Mouse (Mus musculus) lung, postnatal 0 days (tissue): ENCODE measurements at regions not wholly inside any gene's neighbourhood (a gene's known extent, or its start where the extent isn't known, plus 50 kb on each side); places are given as distances from the start of the nearest gene placed in this dataset.

Experiments
- ATAC-seq: fragments of 200-750 bp; cut with Nextera tagmentation; 2 replicates; pipeline ENCODE4 v1.8.0; 2017; ENCODE audit warnings: moderate library complexity
- DNase-seq: peaks from one replicate; pipeline ENCODE4 v3.0.0-alpha.2; 2016; ENCODE audit warnings: low spot score
- H3K27ac ChIP-seq: fragments of 300-500 bp; sonication (generic); 2 replicates; pipeline ENCODE4 v1.5.1; 2014; ENCODE audit warnings: antibody characterized with exemption, mild to moderate bottlenecking, low read length, mixed read lengths
- H3K27me3 ChIP-seq: fragments of 300-500 bp; sonication (generic); replicated peaks from 2 replicates; pipeline ENCODE4 v1.6.1; 2014; ENCODE audit warnings: low read length, mixed read lengths; ENCODE audit not compliant: insufficient read depth
- H3K36me3 ChIP-seq: fragments of 300-500 bp; sonication (generic); 2 replicates; pipeline ENCODE4 v1.6.1; 2014; ENCODE audit warnings: low read length, mixed read lengths; ENCODE audit not compliant: insufficient read depth
- H3K4me1 ChIP-seq: fragments of 300-500 bp; sonication (generic); 2 replicates; pipeline ENCODE4 v1.6.1; 2014; ENCODE audit warnings: antibody characterized with exemption, low read depth, low read length, mixed read lengths; ENCODE audit not compliant: insufficient read depth
- H3K4me2 ChIP-seq: fragments of 300-500 bp; sonication (generic); replicated peaks from 2 replicates; pipeline ENCODE4 v1.6.1; 2014; ENCODE audit warnings: low read depth, mild to moderate bottlenecking, low read length, moderate library complexity, mixed read lengths
- H3K4me3 ChIP-seq: fragments of 300-500 bp; sonication (generic); 2 replicates; pipeline ENCODE4 v1.5.1; 2014; ENCODE audit warnings: low read depth, low read length
- H3K9ac ChIP-seq: fragments of 300-500 bp; sonication (generic); replicated peaks from 2 replicates; pipeline ENCODE4 v1.6.1; 2014; ENCODE audit warnings: low read depth, mild to moderate bottlenecking
- H3K9me3 ChIP-seq: fragments of 300-500 bp; sonication (generic); 2 replicates; pipeline ENCODE4 v1.6.1; 2016; ENCODE audit warnings: low read length, mixed read lengths
- CTCF ChIP-seq: IDR thresholded peaks from 2 replicates; pipeline ENCODE4 v1.5.1; 2016; ENCODE audit warnings: antibody characterized with exemption, mild to moderate bottlenecking
- EP300 ChIP-seq: IDR thresholded peaks from 2 replicates; pipeline ENCODE4 v1.6.1; 2016; ENCODE audit warnings: antibody characterized with exemption, mild to moderate bottlenecking, control low read depth
- WGBS: fragments of 180-500 bp; shearing (Covaris S2); extraction: QIAGEN DNeasy Blood & Tissue Kit; methylation state at CpG from one replicate; pipeline ENCODE4 v1.1.7; 2014; 5-methylcytosine and 5-hydroxymethylcytosine counted together

DNA sequence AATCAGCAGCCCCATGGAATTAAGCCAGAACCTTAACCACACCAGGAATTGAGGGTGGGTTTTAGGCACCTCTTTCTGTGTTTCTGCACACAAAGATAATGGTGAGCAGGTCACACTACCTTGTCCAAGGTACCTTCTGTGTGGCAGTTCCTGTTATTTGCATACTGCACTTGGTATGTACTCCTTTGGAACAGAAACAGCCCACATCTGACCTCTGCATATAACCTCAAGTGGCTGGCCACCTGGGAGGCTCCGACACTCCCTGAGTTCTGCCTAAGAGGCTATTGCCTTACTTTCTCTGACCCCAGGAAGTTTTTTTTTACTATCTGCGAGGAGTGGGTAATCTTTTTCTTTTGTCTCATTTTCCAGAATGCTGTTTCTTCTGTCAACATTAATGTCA lies 151.6 kb upstream of the Rbms1 start:
- 45% methylated on average over 2 of the region's 2 CpGs for WGBS
- Histone ChIP-seq H3K9ac (no peak overlapping the region), H3K4me3 (no peak overlapping the region), H3K36me3 (no peaks in the 10 kb centered on the region), H3K9me3 (no peaks in the 10 kb centered on the region), H3K4me1 (no peaks in the 10 kb centered on the region), H3K4me2 (no peak overlapping the region), H3K27me3 (no peaks in the 10 kb centered on the region), H3K27ac (peak overlapping the region; percentile 55)
- peak; percentile 75 for DNase-seq
- ATAC-seq: peak; percentile 82
- no peak for TF ChIP-seq EP300
- no peak for TF ChIP-seq CTCF

DNA sequence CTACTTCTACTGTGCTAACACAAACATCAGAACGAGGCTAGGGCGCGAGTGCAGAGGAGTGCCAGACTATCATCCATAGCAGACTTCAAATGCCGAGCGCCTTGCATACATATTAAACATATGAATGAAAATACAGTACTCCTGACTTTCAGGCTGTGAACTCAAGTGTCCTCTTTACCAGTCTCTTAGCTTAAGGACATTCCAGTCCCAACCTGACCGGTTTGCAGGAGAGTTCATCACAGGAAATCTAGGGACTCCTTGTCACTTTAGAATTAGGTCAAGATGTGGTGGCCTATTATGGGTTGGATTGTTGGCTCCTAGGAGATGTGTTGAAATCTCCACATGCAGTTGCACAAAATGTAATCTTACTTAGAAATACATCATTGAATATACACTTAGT lies 150.9 kb upstream of the Rbms1 start:
- Histone ChIP-seq H3K36me3 (no peaks in the 10 kb centered on the region), H3K9me3 (no peaks in the 10 kb centered on the region), H3K4me3 (no peak overlapping the region), H3K27ac (no peak overlapping the region; the same call in 1 of the 2 replicates), H3K4me1 (no peaks in the 10 kb centered on the region), H3K27me3 (no peaks in the 10 kb centered on the region), H3K9ac (no peak overlapping the region), H3K4me2 (no peak overlapping the region)
- peak; percentile 98 for ATAC-seq
- WGBS: 40% methylated on average over 6 of the region's 6 CpGs
- DNase-seq: peak; percentile 95
- TF ChIP-seq CTCF (no peak), EP300 (peak; percentile 99)

DNA sequence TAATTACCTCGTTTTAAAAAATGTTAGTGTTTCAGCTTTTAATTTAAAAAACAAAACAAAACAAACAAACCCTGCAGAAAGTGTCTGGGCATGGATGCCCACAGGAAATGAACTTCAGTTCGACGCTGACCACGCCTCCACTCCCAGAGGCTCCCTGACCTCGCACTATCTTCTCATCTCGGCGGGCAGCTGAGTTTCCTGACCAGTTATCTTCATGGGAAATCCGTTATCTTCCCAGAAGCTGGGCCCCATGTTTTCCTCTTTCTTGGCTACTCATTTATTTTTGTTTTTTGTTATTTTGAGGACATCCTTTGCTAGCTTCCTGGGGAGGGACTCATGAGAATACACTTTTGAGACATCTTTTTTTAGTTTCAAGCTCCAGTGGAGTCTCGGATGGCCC lies 147.6 kb upstream of the Rbms1 start:
- no peaks in the 10 kb centered on the region for H3K9me3 ChIP-seq
- H3K4me1 ChIP-seq: no peaks in the 10 kb centered on the region
- 42% methylated on average over 9 of the region's 9 CpGs for WGBS
- no peaks in the 10 kb centered on the region for H3K27me3 ChIP-seq
- ATAC-seq: no peak
- TF ChIP-seq EP300 (peak; percentile 97), CTCF (no peak)
- no peak overlapping the region for H3K27ac ChIP-seq
- no peak overlapping the region for H3K4me2 ChIP-seq
- H3K4me3 ChIP-seq: no peak overlapping the region
- H3K36me3 ChIP-seq: no peaks in the 10 kb centered on the region
- no peak overlapping the region for H3K9ac ChIP-seq
- peak; percentile 48 for DNase-seq

DNA sequence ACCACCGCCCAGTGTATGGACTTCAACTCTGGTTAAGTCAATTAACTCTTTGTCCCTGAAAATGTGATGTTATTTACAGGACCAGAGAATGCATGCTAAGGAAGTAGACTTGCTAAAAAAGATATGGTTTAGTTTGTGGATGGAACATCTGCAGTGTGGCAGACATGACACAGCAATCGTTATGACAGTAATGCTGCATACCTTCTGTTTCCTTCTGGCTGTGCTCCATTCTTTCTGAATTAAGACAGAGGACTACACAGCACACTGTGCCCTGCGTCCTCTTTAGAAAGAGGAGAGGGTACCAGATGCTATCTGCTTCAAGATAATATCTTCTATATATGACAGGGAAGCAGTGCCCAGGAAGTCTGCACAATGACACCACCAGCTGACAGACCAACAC lies 146.6 kb upstream of the Rbms1 start:
- no peak overlapping the region for H3K27ac ChIP-seq
- no peaks in the 10 kb centered on the region for H3K36me3 ChIP-seq
- DNase-seq (no peak), ATAC-seq (no peak)
- H3K9ac ChIP-seq: no peak overlapping the region
- no peaks in the 10 kb centered on the region for H3K9me3 ChIP-seq
- TF ChIP-seq EP300: no peak
- TF ChIP-seq CTCF: no peak
- no peak overlapping the region for H3K4me2 ChIP-seq
- H3K4me1 ChIP-seq: no peaks in the 10 kb centered on the region
- WGBS: 56% methylated on average over 3 of the region's 3 CpGs
- H3K4me3 ChIP-seq: no peak overlapping the region
- H3K27me3 ChIP-seq: no peaks in the 10 kb centered on the region

DNA sequence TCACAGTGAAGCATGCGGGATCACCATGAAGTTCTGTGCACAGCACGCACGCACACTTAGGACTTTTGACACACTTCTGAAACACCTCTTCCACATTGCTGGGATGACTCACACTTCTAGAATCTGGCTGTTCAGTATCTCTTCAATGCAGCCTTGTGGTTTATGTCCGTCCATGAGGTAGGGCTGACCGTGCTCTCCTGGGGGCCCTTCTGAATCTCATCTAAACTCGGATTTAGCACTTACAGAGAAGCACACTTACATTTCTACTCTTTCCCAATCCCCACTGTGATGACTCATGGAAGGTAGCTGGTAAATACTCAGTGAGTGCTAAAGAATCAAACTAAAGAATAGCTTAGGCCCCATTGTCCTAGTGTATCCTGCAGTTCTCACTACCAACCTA lies 142.2 kb upstream of the Rbms1 start:
- no peak overlapping the region for H3K27ac ChIP-seq
- H3K36me3 ChIP-seq: no peaks in the 10 kb centered on the region
- H3K4me1 ChIP-seq: no peaks in the 10 kb centered on the region
- no peak overlapping the region for H3K4me3 ChIP-seq
- 59% methylated on average over 6 of the region's 6 CpGs for WGBS
- H3K27me3 ChIP-seq: no peaks in the 10 kb centered on the region
- no peak overlapping the region for H3K4me2 ChIP-seq
- no peak overlapping the region for H3K9ac ChIP-seq
- H3K9me3 ChIP-seq: no peaks in the 10 kb centered on the region
- peak; percentile 60 for ATAC-seq
- no peak for TF ChIP-seq CTCF
- peak; percentile 34 for TF ChIP-seq EP300
- peak; percentile 56 for DNase-seq

DNA sequence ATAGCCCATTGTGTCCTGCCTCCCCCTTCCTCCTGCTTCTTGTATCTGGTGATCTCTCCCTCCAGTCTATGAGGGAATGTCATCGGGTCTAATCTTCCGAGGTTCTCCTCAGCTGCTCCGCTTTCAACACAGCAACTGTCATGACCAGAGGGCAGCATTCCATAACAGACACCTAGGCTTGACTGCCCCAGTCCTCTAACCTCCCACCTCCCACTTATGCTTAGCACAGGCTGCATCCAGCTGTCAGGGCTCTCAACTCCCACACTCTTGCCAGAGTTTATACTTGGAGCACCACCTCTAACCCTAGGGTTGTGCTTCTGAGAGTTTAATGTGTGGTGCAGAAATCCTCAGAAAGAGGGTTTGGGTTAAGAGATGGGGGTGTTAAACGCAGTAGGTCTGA lies 137.9 kb upstream of the Rbms1 start:
- 53% methylated on average over 4 of the region's 4 CpGs for WGBS
- no peaks in the 10 kb centered on the region for H3K36me3 ChIP-seq
- TF ChIP-seq EP300 (peak; percentile 44; the same call in 1 of the 2 replicates), CTCF (no peak)
- H3K9ac ChIP-seq: no peak overlapping the region
- no peaks in the 10 kb centered on the region for H3K27me3 ChIP-seq
- peak; percentile 90 for ATAC-seq
- peak; percentile 70 for DNase-seq
- no peaks in the 10 kb centered on the region for H3K9me3 ChIP-seq
- no peaks in the 10 kb centered on the region for H3K4me1 ChIP-seq
- no peak overlapping the region for H3K4me3 ChIP-seq
- no peak overlapping the region for H3K4me2 ChIP-seq
- no peak overlapping the region for H3K27ac ChIP-seq

DNA sequence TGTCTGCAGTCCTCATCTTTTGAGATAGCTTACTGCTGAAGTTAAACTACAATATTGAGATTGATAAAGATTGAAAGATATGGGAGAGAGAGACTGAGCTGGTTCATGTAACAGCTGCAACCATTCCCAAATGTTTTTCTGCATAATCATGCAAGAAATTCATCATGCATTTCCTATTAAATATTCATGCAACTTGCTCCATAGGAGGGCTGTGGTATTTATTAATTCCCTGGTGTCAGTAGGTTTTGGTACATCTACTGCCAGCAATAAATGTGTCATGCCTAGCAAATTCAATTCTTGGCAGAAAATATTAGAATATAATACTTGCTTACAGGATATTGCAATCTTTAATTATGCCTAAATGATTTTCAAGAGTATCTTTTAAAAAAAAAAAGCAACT lies 125.5 kb upstream of the Rbms1 start:
- no peaks in the 10 kb centered on the region for H3K9me3 ChIP-seq
- H3K36me3 ChIP-seq: no peaks in the 10 kb centered on the region
- TF ChIP-seq CTCF: no peak
- no peak for TF ChIP-seq EP300
- no peak overlapping the region for H3K4me2 ChIP-seq
- DNase-seq (no peak), ATAC-seq (no peak)
- H3K4me1 ChIP-seq: no peaks in the 10 kb centered on the region; the same call in 1 of the 2 replicates
- no peak overlapping the region for H3K4me3 ChIP-seq
- no peak overlapping the region for H3K27ac ChIP-seq
- H3K9ac ChIP-seq: no peak overlapping the region
- no peaks in the 10 kb centered on the region for H3K27me3 ChIP-seq
